ENCODE assay signal across 31 mouse cellular contexts in the genomic region with DNA sequence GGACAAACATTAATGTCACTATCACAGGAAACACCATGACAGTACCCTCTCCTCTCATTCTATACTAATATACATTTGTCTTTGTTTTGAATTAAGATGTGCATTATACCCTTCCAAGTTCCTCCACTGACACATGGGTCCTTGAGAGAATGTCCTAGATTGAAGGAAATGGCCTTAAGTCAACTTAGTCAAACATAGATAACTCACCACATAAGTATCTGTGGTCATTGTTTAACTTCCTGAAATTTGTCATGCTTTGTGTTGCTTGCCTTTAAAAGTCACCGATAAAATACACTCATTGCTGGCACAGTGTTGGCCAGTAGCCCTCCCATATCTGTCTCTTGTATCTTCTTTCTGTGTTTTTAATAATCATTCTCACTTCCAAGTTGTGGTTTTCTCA. TPM values are rescaled to one million over a fixed set of nuclear protein-coding genes. Genes with fewer than 3 reads are reported as not detected.
DNase-seq lines count a peak whose midpoint lies in the region; ATAC-seq and TF ChIP-seq lines count a peak whose summit lies in the region.
"Had no signal": no experiment of that assay in that cellular context is flagged by ENCODE, and none has a peak within 500 bp of the region (broad histone marks: within the 10 kb centered on the region; RNA-seq: fewer than 3 reads in every experiment).

No protein-coding gene starts in this region.

- no peaks in the 10 kb centered on the region for H3K27me3 ChIP-seq in lung, postnatal 0 days (replicated peaks; ENCODE audit: insufficient read depth, low read length)
- H3K27me3 ChIP-seq: embryonic facial prominence, embryonic 12.5 days; embryonic facial prominence, embryonic 15.5 days; heart, embryonic 12.5 days; heart, embryonic 15.5 days; hindbrain, embryonic 13.5 days had no signal

- H3K36me3 ChIP-seq in lung, postnatal 0 days (ENCODE audit: insufficient read depth, low read length): no peaks in the 10 kb centered on the region
- H3K36me3 ChIP-seq: embryonic facial prominence, embryonic 12.5 days; embryonic facial prominence, embryonic 15.5 days; heart, embryonic 12.5 days; heart, embryonic 15.5 days; hindbrain, embryonic 10.5 days; hindbrain, embryonic 13.5 days had no signal

- no peaks in the 10 kb centered on the region for H3K4me1 ChIP-seq in lung, postnatal 0 days (ENCODE audit: insufficient read depth, low read depth, low read length)
- H3K4me1 ChIP-seq: embryonic facial prominence, embryonic 12.5 days; embryonic facial prominence, embryonic 15.5 days; heart, embryonic 12.5 days; heart, embryonic 15.5 days; hindbrain, embryonic 10.5 days; hindbrain, embryonic 13.5 days had no signal

- DNase-seq in heart, adult 11 months: peak; percentile 42
- DNase-seq in heart, adult 8-10 months (ENCODE audit: low spot score): no peak
- peak; percentile 57 for DNase-seq in lung, postnatal 0 days (ENCODE audit: low spot score)
- DNase-seq in lung, postnatal 4 days: no peak
- DNase-seq in 3T3-L1 (ENCODE audit: low read depth, low spot score): peak; percentile 53
- no peak for DNase-seq in right cerebral cortex, postnatal 36 days (ENCODE audit: low spot score in 2 of 2)
- DNase-seq in embryo, embryonic 9.5 days (ENCODE audit: extremely low spot score): no peak
- DNase-seq: adrenal gland, adult 2 months; adrenal gland, postnatal 14 days; cerebellum, adult 11 months; cerebellum, adult 2 months; cerebellum, postnatal 10 days; cerebellum, postnatal 36 days; forebrain, postnatal 0 days; gastrocnemius, postnatal 25 days; heart, postnatal 10 days; heart, postnatal 36 days had no signal

- H3K9me3 ChIP-seq in lung, postnatal 0 days (ENCODE audit: low read length): no peaks in the 10 kb centered on the region
- H3K9me3 ChIP-seq: embryonic facial prominence, embryonic 15.5 days; heart, embryonic 12.5 days had no signal

- ATAC-seq in lung, postnatal 0 days: peak; percentile 82
- peak; percentile 40; the same call in 1 of the 2 replicates for ATAC-seq in granulocyte monocyte progenitor cell, adult 5-6 weeks (replicated peaks; ENCODE audit: poor library complexity, severe bottlenecking)
- ATAC-seq: CD4-positive, CD25-positive, alpha-beta regulatory T cell, adult 4 months; forebrain, embryonic 14.5 days; forebrain, postnatal 0 days; hindbrain, embryonic 16.5 days had no signal

- H3K4me3 ChIP-seq in lung, postnatal 0 days (ENCODE audit: low read depth, low read length): no peak overlapping the region
- H3K4me3 ChIP-seq: embryonic facial prominence, embryonic 12.5 days; embryonic facial prominence, embryonic 15.5 days; heart, embryonic 12.5 days; heart, embryonic 15.5 days; hindbrain, embryonic 10.5 days; hindbrain, embryonic 13.5 days had no signal

- H3K27ac ChIP-seq in lung, postnatal 0 days (ENCODE audit: low read length): no peak overlapping the region
- H3K27ac ChIP-seq: embryonic facial prominence, embryonic 12.5 days; embryonic facial prominence, embryonic 15.5 days; heart, embryonic 15.5 days; hindbrain, embryonic 10.5 days; hindbrain, embryonic 13.5 days had no signal

- 27% methylated on average over 1 of the region's 1 CpGs for WGBS in lung, postnatal 0 days

- TF ChIP-seq CTCF in lung, postnatal 0 days (IDR thresholded peaks at IDR 0.05): no peak

- peak; percentile 74 for TF ChIP-seq EP300 in lung, postnatal 0 days (IDR thresholded peaks at IDR 0.05)

- no peak overlapping the region for H3K9ac ChIP-seq in lung, postnatal 0 days (replicated peaks; ENCODE audit: low read depth)
- H3K9ac ChIP-seq: embryonic facial prominence, embryonic 12.5 days; embryonic facial prominence, embryonic 15.5 days; forebrain, postnatal 0 days; heart, embryonic 12.5 days; heart, embryonic 15.5 days; hindbrain, embryonic 13.5 days had no signal

- H3K4me2 ChIP-seq in lung, postnatal 0 days (replicated peaks; ENCODE audit: low read depth, low read length): no peak overlapping the region
- H3K4me2 ChIP-seq: embryonic facial prominence, embryonic 12.5 days; embryonic facial prominence, embryonic 15.5 days; heart, embryonic 12.5 days; heart, embryonic 15.5 days; hindbrain, embryonic 13.5 days had no signal

RNA-seq across cellular contexts. Expression of gene Akr1d1, which starts 35.0 kb away (rescaled TPM):
- not detected for total RNA-seq in heart, adult 8-10 months (2022)
- not detected in 2 replicates for polyA plus RNA-seq in lung, postnatal 0 days (2015; fragmentation: Nextera tagmentation; extraction: Ambion mirVana)
- total RNA-seq in granulocyte monocyte progenitor cell, adult 5-6 weeks (2014; fragmentation: Nextera tagmentation): not detected in 2 replicates
- total RNA-seq in granulocyte monocyte progenitor cell, adult 5-6 weeks (2017): not detected in 2 replicates
- total RNA-seq: forebrain, postnatal 0 days; gastrocnemius, postnatal 25 days; heart, postnatal 10 days; heart, postnatal 36 days; MEL had no signal
- polyA plus RNA-seq: C2C12; CD4-positive, CD25-positive, alpha-beta regulatory T cell, adult 4 months; cerebellum, adult 2 months; embryonic facial prominence, embryonic 12.5 days; forebrain, embryonic 11.5 days; forebrain, embryonic 14.5 days; forebrain, postnatal 0 days; gonadal fat pad, adult 2 months; heart, embryonic 12.5 days; heart, embryonic 15.5 days; hindbrain, embryonic 10.5 days; hindbrain, embryonic 13.5 days; hindbrain, embryonic 16.5 days had no signal

RNA-seq across cellular contexts. Expression of gene Creb3l2, which starts 53.0 kb away (rescaled TPM):
- total RNA-seq in heart, adult 8-10 months (2022): 10 to 100 TPM; 21.8 to 23.8 (median 23.2) TPM
- polyA plus RNA-seq in lung, postnatal 0 days (2015; fragmentation: Nextera tagmentation; extraction: Ambion mirVana): 23.6 and 23.8 TPM in 2 replicates
- total RNA-seq in granulocyte monocyte progenitor cell, adult 5-6 weeks (2014; fragmentation: Nextera tagmentation): 12.1 and 12.4 TPM in 2 replicates
- 3.9 and 4.2 TPM in 2 replicates for total RNA-seq in granulocyte monocyte progenitor cell, adult 5-6 weeks (2017)
- total RNA-seq: MEL had no signal

Comparison
In these comparisons a context has a peak if more than half of its experiments do, and no peak if none do; other contexts are left out.
1. DNase-seq: peak in heart, adult 11 months (single experiment), lung, postnatal 0 days (single experiment) and 3T3-L1 (single experiment); none in heart, adult 8-10 months (single experiment), lung, postnatal 4 days (0 of 2), right cerebral cortex, postnatal 36 days (0 of 2) and embryo, embryonic 9.5 days (single experiment).